Mouse (Mus musculus) liver, embryonic 15.5 days (tissue): ENCODE results near the gene H2afy2. TPM values are rescaled to one million over a fixed set of nuclear protein-coding genes. Genes with fewer than 3 reads are reported as not detected.
A peak's percentile ranks its signal among the peaks of the same experiment; 100 is the strongest.

Experiments
- ATAC-seq: fragments of 200-750 bp; cut with Nextera tagmentation; 2 replicates; pipeline ENCODE4 v1.8.0; 2017; ENCODE audit warnings: moderate number of reproducible peaks, mild to moderate bottlenecking, moderate library complexity; ENCODE audit not compliant: insufficient read depth
- H3K27ac ChIP-seq: fragments of 300-500 bp; sonication (generic); replicated peaks from 2 replicates; pipeline ENCODE4 v1.5.1; 2015; ENCODE audit warnings: mild to moderate bottlenecking, inconsistent platforms
- H3K27me3 ChIP-seq: fragments of 300-500 bp; sonication (generic); 2 replicates; pipeline ENCODE4 v1.6.1; 2015; ENCODE audit warnings: mild to moderate bottlenecking, inconsistent platforms
- H3K36me3 ChIP-seq: fragments of 300-500 bp; sonication (generic); replicated peaks from 2 replicates; pipeline ENCODE4 v1.6.1; 2015; ENCODE audit warnings: moderate library complexity, mild to moderate bottlenecking, inconsistent platforms
- H3K4me1 ChIP-seq: fragments of 300-500 bp; sonication (generic); replicated peaks from 2 replicates; pipeline ENCODE4 v1.6.1; 2015; ENCODE audit warnings: inconsistent platforms
- H3K4me2 ChIP-seq: fragments of 300-500 bp; sonication (generic); 2 replicates; pipeline ENCODE4 v1.6.1; 2015; ENCODE audit warnings: moderate library complexity, mild to moderate bottlenecking, inconsistent platforms
- H3K4me3 ChIP-seq: fragments of 300-500 bp; sonication (generic); replicated peaks from 2 replicates; pipeline ENCODE4 v1.5.1; 2015; ENCODE audit warnings: mild to moderate bottlenecking, inconsistent platforms
- H3K9ac ChIP-seq: fragments of 300-500 bp; sonication (generic); 2 replicates; pipeline ENCODE4 v1.6.1; 2015; ENCODE audit warnings: moderate library complexity, mild to moderate bottlenecking, inconsistent platforms
- H3K9me3 ChIP-seq: fragments of 300-500 bp; sonication (generic); replicated peaks from 2 replicates; pipeline ENCODE4 v1.6.1; 2016; ENCODE audit warnings: inconsistent platforms
- WGBS: fragments of 180-500 bp; shearing (Covaris S2); methylation state at CpG from one replicate; pipeline ENCODE4 v1.1.7; 2015; ENCODE audit warnings: mixed read lengths; ENCODE audit not compliant: insufficient replicate concordance; 5-methylcytosine and 5-hydroxymethylcytosine counted together
- polyA plus RNA-seq: library from polyadenylated mRNA; unstranded; fragments of >200 nt; fragmentation: Nextera tagmentation; extraction: Ambion mirVana; gene quantifications from 2 replicates; pipeline ENCODE4 v1.2.1, GENCODE M21; 2015

H2afy2 gene
- polyA plus RNA-seq, 1 experiment from 2014 or later: 3.5 TPM

DNA sequence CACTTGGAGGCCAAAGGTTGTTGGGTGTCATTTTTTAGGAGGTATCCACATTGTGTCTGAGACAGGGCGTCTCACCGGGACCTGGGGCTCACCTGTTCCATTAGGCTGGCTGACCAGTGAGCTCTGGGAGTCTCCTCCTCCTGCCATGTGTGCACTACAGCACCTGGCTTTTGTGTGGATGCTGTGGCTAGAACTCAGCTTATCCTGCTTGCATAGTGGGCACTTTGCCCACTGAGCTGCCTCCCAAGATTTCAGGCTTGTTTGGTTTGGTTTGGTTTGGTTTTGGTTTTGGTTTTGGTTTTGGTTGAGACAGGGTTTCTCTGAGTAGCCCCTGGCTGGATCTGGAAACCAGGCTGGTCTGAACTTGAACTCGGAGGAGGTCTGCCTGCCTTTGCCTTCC lies 61.7 kb downstream of the H2afy2 start:
- H3K36me3 ChIP-seq: no peaks in the 10 kb centered on the region
- H3K4me3 ChIP-seq: no peak overlapping the region
- H3K4me1 ChIP-seq: 0 out of 2 replicates have a peak, but pooled peaks cover 4% of the 10 kb centered on the region
- 43% methylated on average over 3 of the region's 3 CpGs for WGBS
- H3K9me3 ChIP-seq: no peaks in the 10 kb centered on the region
- no peak overlapping the region for H3K4me2 ChIP-seq
- ATAC-seq: no peak
- no peak overlapping the region for H3K9ac ChIP-seq
- no peaks in the 10 kb centered on the region for H3K27me3 ChIP-seq
- H3K27ac ChIP-seq: no peak overlapping the region

- Histone ChIP-seq H3K4me1 (peaks cover 17% of the 10 kb centered on the region), H3K27me3 (no peaks in the 10 kb centered on the region), H3K4me3 (no peak overlapping the region), H3K9ac (no peak overlapping the region), H3K4me2 (no peak overlapping the region), H3K27ac (no peak overlapping the region), H3K9me3 (no peaks in the 10 kb centered on the region), H3K36me3 (no peaks in the 10 kb centered on the region)
- WGBS: 73% methylated on average over 7 of the region's 7 CpGs
- ATAC-seq: no peak
Measured at GRCm38 (mm10) chr10:61720331-61720730, 63.6 kb downstream of the H2afy2 start.

GRCm38 (mm10) chr10:61717406-61718296 lies 66.3 kb downstream of the H2afy2 start:
- H3K9ac ChIP-seq: no peak overlapping the region
- ATAC-seq: no peak
- no peaks in the 10 kb centered on the region for H3K27me3 ChIP-seq
- H3K4me2 ChIP-seq: no peak overlapping the region
- H3K4me1 ChIP-seq: peaks cover 32% of the 10 kb centered on the region
- H3K36me3 ChIP-seq: no peaks in the 10 kb centered on the region
- H3K4me3 ChIP-seq: no peak overlapping the region
- no peak overlapping the region for H3K27ac ChIP-seq
- no peaks in the 10 kb centered on the region for H3K9me3 ChIP-seq
- 72% methylated on average over 12 of the region's 12 CpGs for WGBS

DNA sequence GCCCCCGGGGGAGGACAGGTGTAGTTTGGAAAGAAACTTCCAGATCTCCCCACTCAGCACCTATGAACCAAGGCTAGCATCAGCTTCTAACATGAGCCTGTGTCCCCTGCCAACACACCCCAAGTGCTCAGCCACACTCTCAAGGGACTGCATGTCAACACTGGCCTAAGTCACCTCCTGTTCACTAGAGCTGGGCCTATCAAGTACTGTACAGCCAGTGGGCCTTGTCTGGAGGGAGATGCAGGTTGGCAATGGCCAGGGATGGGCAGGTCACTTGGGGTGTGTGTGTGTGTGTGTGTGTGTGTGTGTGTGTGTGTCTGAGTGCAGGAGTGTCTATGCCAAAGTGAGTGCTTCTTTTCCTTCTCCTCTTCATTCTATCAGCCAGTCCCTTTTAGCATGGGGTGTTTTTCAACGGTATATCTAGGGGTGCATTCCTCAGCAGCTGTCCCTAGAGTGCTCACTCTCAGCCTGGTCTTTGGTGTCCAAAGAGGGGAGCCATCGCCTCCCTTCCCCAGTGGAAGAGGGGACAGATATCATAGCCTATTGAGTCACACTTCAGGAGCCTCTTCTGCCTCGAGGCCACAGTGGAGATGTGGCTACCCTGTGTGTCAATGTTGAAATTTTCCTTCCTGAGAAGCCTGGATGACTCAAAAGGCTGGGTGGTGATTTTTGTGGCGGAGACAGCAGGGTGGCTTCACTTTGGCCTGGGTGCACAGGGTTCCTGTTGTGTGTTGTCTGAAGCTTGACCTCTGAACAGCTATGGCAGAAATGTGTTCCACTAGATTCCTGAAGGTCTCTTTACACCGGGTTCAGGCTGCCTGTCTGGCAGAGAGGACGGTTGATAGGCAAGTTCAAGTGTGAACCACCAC lies 67.7 kb downstream of the H2afy2 start:
- Histone ChIP-seq H3K4me3 (peak overlapping the region; percentile 62; the same call in 1 of the 2 replicates), H3K27ac (no peak overlapping the region), H3K9ac (no peak overlapping the region), H3K36me3 (no peaks in the 10 kb centered on the region), H3K27me3 (no peaks in the 10 kb centered on the region), H3K4me1 (peaks cover 32% of the 10 kb centered on the region), H3K9me3 (no peaks in the 10 kb centered on the region), H3K4me2 (peak overlapping the region; percentile 84)
- no peak for ATAC-seq
- 57% methylated on average over 7 of the region's 7 CpGs for WGBS

DNA sequence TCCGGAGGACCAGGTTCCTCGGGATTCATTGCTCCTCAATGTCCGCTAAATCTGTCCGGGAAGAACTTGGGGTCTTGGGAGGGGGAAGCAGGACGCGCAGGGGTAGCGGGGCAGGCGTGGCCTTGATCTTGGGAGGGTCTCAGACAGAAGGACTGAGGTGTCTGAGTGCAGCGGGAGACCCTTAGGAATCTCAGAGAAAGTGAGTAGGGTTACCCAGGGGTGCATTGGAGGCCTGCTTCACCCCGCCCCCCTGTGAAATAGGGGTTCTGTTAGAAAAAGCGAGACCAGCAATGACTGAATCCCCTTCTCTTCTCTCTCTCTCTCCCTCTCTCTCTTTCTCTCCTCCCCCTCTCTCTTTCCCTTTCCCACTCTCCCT lies 68.5 kb downstream of the H2afy2 start:
- peaks cover 32% of the 10 kb centered on the region for H3K4me1 ChIP-seq
- peak; percentile 35 for ATAC-seq
- H3K4me2 ChIP-seq: peak overlapping the region; percentile 84
- H3K27ac ChIP-seq: no peak overlapping the region
- peaks cover 5% of the 10 kb centered on the region; the same call in 1 of the 2 replicates for H3K27me3 ChIP-seq
- no peaks in the 10 kb centered on the region for H3K9me3 ChIP-seq
- H3K36me3 ChIP-seq: no peaks in the 10 kb centered on the region
- WGBS: 3% methylated on average over 11 of the region's 11 CpGs
- peak overlapping the region; percentile 62 for H3K4me3 ChIP-seq
- peak overlapping the region; percentile 47 for H3K9ac ChIP-seq

DNA sequence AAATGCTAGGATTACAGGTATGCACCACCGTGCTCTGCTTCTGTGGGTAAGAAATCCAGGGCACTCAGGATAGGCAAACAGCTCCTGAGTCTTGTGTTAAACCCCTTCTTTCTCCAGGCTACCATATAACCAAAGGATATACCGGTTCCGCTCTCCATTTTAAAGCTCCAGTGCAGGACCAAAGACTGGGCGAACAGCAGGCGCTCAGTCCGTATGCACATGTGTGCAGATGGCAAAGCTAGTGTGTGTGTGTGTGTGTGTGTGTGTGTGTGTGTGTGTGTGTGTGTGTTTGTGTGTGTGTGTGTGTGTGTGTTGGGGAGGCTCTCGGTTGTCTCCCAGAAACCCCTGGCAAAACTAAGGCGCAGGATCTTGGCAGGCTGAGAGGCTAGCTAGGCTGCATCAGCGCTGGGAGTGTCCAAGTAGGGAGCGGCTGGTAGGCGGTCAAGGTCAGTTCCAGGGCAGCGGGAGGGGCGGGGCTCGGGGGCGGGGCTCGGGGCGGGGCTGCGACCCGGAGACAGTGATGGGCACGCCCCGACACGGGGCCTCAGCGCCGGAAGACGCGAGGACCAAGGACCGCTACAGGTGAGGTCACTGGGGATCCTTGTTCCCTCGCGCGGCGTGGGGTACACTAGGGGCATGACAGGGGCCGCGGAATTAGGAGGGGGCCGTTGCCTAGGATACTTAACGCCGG lies 69.0 kb downstream of the H2afy2 start, which contains the start of gene Aifm2:
TSS of gene Aifm2 (plus strand) at position 493 of the 691 bp plus-strand sequence.
- Histone ChIP-seq H3K27ac (no peak within 1 kb of the TSS), H3K4me2 (peak within 1 kb of the TSS; percentile 84), H3K36me3 (no peaks in the 10 kb centered on the region), H3K4me1 (peaks cover 32% of the 10 kb centered on the region), H3K9me3 (no peaks in the 10 kb centered on the region), H3K27me3 (peaks cover 5% of the 10 kb centered on the region; the same call in 1 of the 2 replicates), H3K9ac (peak within 1 kb of the TSS; percentile 47), H3K4me3 (peak within 1 kb of the TSS; percentile 62)
- 13% methylated on average over 34 of the region's 36 CpGs for WGBS
- ATAC-seq: peak; percentile 83

DNA sequence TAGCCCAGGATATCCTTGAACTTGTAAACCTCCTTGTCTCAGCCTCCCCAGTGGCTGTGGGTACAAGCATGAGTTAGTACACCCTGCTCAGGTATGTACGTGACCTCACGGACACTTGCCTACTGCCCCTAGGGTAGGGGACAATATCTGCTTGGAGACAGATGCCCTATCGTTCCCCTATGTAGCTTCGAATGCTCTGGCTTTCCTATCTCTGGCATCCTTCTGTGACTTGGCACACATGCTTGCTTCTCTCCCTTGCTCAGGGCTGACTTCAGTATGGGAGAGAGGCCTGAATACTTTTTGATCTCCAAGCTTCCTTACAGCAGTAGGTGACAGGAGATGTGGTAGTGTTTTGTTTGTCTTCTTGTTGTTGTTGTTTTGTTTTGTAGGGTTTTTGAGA lies 69.8 kb downstream of the H2afy2 start:
- Histone ChIP-seq H3K36me3 (no peaks in the 10 kb centered on the region), H3K4me2 (no peak overlapping the region), H3K9me3 (no peaks in the 10 kb centered on the region), H3K4me1 (peaks cover 32% of the 10 kb centered on the region), H3K9ac (no peak overlapping the region), H3K27me3 (peaks cover 5% of the 10 kb centered on the region; the same call in 1 of the 2 replicates), H3K27ac (no peak overlapping the region), H3K4me3 (no peak overlapping the region)
- WGBS: 48% methylated on average over 4 of the region's 4 CpGs
- no peak for ATAC-seq

GRCm38 (mm10) chr10:61713601-61714000 lies 70.3 kb downstream of the H2afy2 start:
- WGBS: 61% methylated on average over 3 of the region's 3 CpGs
- Histone ChIP-seq H3K27ac (no peak overlapping the region), H3K9ac (no peak overlapping the region), H3K36me3 (no peaks in the 10 kb centered on the region), H3K27me3 (peaks cover 5% of the 10 kb centered on the region; the same call in 1 of the 2 replicates), H3K4me2 (no peak overlapping the region), H3K4me3 (no peak overlapping the region), H3K9me3 (no peaks in the 10 kb centered on the region), H3K4me1 (peaks cover 32% of the 10 kb centered on the region)
- ATAC-seq: no peak

- H3K36me3 ChIP-seq: peaks cover 13% of the 10 kb centered on the region; the same call in 1 of the 2 replicates
- peaks cover 9% of the 10 kb centered on the region; the same call in 1 of the 2 replicates for H3K4me1 ChIP-seq
- no peak overlapping the region for H3K9ac ChIP-seq
- no peaks in the 10 kb centered on the region for H3K9me3 ChIP-seq
- ATAC-seq: no peak
- no peak overlapping the region for H3K27ac ChIP-seq
- H3K27me3 ChIP-seq: peaks cover 5% of the 10 kb centered on the region; the same call in 1 of the 2 replicates
- H3K4me2 ChIP-seq: no peak overlapping the region
- WGBS: 59% methylated on average over 6 of the region's 6 CpGs
- H3K4me3 ChIP-seq: no peak overlapping the region
Measured at GRCm38 (mm10) chr10:61706412-61707375, 77.3 kb downstream of the H2afy2 start.

GRCm38 (mm10) chr10:61704663-61705062 lies 79.3 kb downstream of the H2afy2 start:
- Histone ChIP-seq H3K4me3 (no peak overlapping the region), H3K27me3 (no peaks in the 10 kb centered on the region), H3K27ac (no peak overlapping the region), H3K9ac (no peak overlapping the region), H3K4me1 (peaks cover 9% of the 10 kb centered on the region; the same call in 1 of the 2 replicates), H3K4me2 (no peak overlapping the region), H3K36me3 (peaks cover 24% of the 10 kb centered on the region; the same call in 1 of the 2 replicates), H3K9me3 (no peaks in the 10 kb centered on the region)
- no peak for ATAC-seq
- 63% methylated on average over 4 of the region's 4 CpGs for WGBS
